Mouse (Mus musculus) E14TG2a.4 (cell line): Measurements from ENCODE around the gene Wwox.

Experiments used
- CTCF ChIP-seq: conservative IDR thresholded peaks from 2 replicates; pipeline ENCODE4 v1.5.1; 2014; ENCODE audit warnings: low read length
- NANOG ChIP-seq: IDR thresholded peaks from 2 replicates; pipeline ENCODE4 v1.6.1; 2014; ENCODE audit warnings: borderline replicate concordance, low read length, mixed read lengths

DNA sequence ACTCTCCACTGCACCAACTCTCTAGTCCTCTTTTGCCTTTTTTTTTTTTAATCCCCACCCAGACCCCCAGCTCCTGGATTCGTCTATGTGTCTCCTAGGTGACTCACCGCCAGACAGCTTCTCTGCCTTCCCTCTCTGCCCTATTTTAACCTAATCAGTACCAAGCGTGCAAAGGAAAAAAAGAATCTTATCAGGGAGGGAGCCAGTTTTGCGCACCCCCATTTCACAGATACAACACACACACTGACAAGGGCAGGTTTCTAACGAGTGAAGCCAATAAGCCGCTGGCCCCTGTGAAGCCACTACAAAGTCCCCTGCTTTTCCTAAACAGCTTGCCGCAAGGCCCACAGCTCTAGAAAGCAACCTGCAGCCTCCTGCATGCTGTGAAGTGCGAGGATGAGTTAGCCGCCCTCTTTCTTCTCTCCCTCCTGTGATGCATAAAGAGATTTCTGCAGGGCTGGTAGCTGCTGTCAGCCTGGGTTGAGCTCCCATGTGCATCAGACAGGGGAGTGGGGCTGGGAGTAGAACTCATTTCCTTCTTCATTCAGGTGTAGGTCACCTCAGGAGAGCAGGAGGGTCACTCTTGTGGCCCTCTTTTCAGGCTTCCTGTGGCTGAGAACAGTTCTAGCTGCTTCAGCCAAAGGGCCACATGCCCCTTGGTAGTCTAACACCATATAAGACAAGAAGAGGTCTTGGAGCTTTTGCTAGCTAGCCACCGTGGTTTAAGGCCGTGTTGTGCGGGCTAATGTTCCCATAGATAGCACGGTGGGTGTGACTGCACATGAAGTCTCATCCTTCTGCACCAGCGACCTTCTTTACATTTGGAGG is 439.2 kb downstream of the Wwox start:
- TF ChIP-seq NANOG (no peak), CTCF (no peak)
